Mouse (Mus musculus): ENCODE measurements around the gene Dgkd. TPM values are rescaled to one million over a fixed set of nuclear protein-coding genes. Genes with fewer than 3 reads are reported as not detected.

Dgkd gene
- polyA plus RNA-seq, 1 experiment from 2014 or later, result 9.1 TPM

DNA sequence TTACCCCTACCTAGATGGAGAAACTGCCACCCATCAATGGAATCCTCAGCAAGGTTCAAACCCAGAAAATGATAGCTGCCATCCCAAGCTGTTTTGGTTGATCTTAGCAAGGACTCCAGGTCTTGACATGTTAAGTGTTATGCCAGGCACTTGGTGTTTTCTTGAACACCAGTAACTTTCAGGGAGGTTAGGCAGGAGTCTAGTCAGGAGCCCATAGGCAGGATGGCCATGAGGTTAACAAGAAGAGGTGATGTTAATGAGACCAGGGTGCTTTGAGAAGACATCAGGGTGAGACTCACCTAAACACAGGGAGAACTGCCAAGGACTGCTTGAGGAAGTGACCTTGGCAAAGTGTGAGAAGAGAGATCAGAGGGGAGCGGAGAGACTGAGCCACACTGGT, 4.9 kb downstream of the Dgkd start:
- Histone ChIP-seq H3K27ac (ENCODE audit: low read depth) (peak overlapping the region; percentile 29; the same call in 1 of the 2 replicates), H3K27me3 (ENCODE audit: insufficient read depth, low read length) (no peaks in the 10 kb centered on the region), H3K9ac (replicated peaks) (no peak overlapping the region), H3K9me3 (ENCODE audit: low read length) (no peaks in the 10 kb centered on the region), H3K36me3 (replicated peaks; ENCODE audit: insufficient read depth, low read length) (no peaks in the 10 kb centered on the region), H3K4me3 (ENCODE audit: low read depth, low read length) (no peak overlapping the region), H3K4me1 (ENCODE audit: insufficient read depth) (peaks cover 49% of the 10 kb centered on the region), H3K4me2 (ENCODE audit: low read depth, low read length) (no peak overlapping the region)
- no peak for TF ChIP-seq CTCF (IDR thresholded peaks at IDR 0.05; ENCODE audit: low read depth)
- 95% methylated on average over 1 of the region's 1 CpGs for WGBS (ENCODE audit: insufficient replicate concordance)
- no peak for ATAC-seq
- no peak for DNase-seq

DNA sequence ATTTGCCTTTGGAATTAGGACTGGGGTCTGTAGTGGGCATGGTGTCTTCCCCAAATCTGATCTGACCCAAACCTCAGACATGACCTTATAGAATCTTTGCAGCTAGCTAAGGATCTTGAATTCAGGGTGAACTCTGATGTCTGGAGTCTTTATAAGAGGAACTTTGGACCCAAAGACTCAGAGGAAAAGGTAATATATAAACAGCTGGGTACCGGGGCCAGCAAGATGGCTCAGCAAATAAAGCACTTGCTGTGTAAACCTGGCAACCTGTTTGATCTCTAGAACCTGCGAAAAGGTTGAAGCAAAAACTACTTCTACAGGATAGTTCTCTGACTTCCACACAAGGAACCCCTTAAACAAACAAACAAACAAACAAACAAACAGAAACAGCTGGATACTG, 5.4 kb downstream of the Dgkd start:
- H3K4me2 ChIP-seq (ENCODE audit: low read depth, low read length), result no peak overlapping the region
- DNase-seq, result no peak

GRCm38 (mm10) chr1:87863602-87864001, 10.5 kb downstream of the Dgkd start:
- peaks cover 37% of the 10 kb centered on the region for H3K4me1 ChIP-seq (ENCODE audit: insufficient read depth)
- ATAC-seq, result no peak
- H3K4me3 ChIP-seq (ENCODE audit: low read depth, low read length), result no peak overlapping the region
- H3K4me2 ChIP-seq (ENCODE audit: low read depth, low read length), result no peak overlapping the region
- H3K27me3 ChIP-seq (ENCODE audit: insufficient read depth, low read length), result no peaks in the 10 kb centered on the region
- H3K9me3 ChIP-seq (ENCODE audit: low read length), result no peaks in the 10 kb centered on the region
- no peak for DNase-seq
- H3K9ac ChIP-seq (replicated peaks), result no peak overlapping the region
- no peaks in the 10 kb centered on the region for H3K36me3 ChIP-seq (replicated peaks; ENCODE audit: insufficient read depth, low read length)
- 75% methylated on average over 3 of the region's 3 CpGs for WGBS (ENCODE audit: insufficient replicate concordance)
- no peak overlapping the region for H3K27ac ChIP-seq (ENCODE audit: low read depth)
- TF ChIP-seq CTCF (IDR thresholded peaks at IDR 0.05; ENCODE audit: low read depth), result no peak
- no peak for TF ChIP-seq EP300 (IDR thresholded peaks at IDR 0.05; ENCODE audit: low read depth)

More for the DNA sequence above, 5.4 kb downstream of the Dgkd start:
- no peaks in the 10 kb centered on the region for H3K9me3 ChIP-seq (ENCODE audit: low read length)
- H3K9ac ChIP-seq (replicated peaks), result no peak overlapping the region
- 55% methylated on average over 2 of the region's 2 CpGs for WGBS (ENCODE audit: insufficient replicate concordance)
- no peaks in the 10 kb centered on the region for H3K27me3 ChIP-seq (ENCODE audit: insufficient read depth, low read length)
- H3K36me3 ChIP-seq (replicated peaks; ENCODE audit: insufficient read depth, low read length), result no peaks in the 10 kb centered on the region
- no peak overlapping the region for H3K4me3 ChIP-seq (ENCODE audit: low read depth, low read length)
- no peak overlapping the region for H3K27ac ChIP-seq (ENCODE audit: low read depth)
- no peak for TF ChIP-seq EP300 (IDR thresholded peaks at IDR 0.05; ENCODE audit: low read depth)
- no peak for TF ChIP-seq CTCF (IDR thresholded peaks at IDR 0.05; ENCODE audit: low read depth)
- H3K4me1 ChIP-seq (ENCODE audit: insufficient read depth), result peaks cover 49% of the 10 kb centered on the region
- no peak for ATAC-seq

- Histone ChIP-seq H3K9me3 (ENCODE audit: low read length) (no peaks in the 10 kb centered on the region), H3K4me3 (ENCODE audit: low read depth, low read length) (no peak overlapping the region), H3K27me3 (ENCODE audit: insufficient read depth, low read length) (no peaks in the 10 kb centered on the region), H3K36me3 (replicated peaks; ENCODE audit: insufficient read depth, low read length) (no peaks in the 10 kb centered on the region), H3K27ac (ENCODE audit: low read depth) (no peak overlapping the region), H3K4me2 (ENCODE audit: low read depth, low read length) (no peak overlapping the region), H3K4me1 (ENCODE audit: insufficient read depth) (peaks cover 33% of the 10 kb centered on the region), H3K9ac (replicated peaks) (no peak overlapping the region)
- DNase-seq (no peak), ATAC-seq (no peak)
- no peak for TF ChIP-seq CTCF (IDR thresholded peaks at IDR 0.05; ENCODE audit: low read depth)
- no peak for TF ChIP-seq EP300 (IDR thresholded peaks at IDR 0.05; ENCODE audit: low read depth)
Observed at GRCm38 (mm10) chr1:87864889-87865288, 11.8 kb downstream of the Dgkd start.

GRCm38 (mm10) chr1:87866672-87867071, 13.6 kb downstream of the Dgkd start:
- H3K36me3 ChIP-seq (replicated peaks; ENCODE audit: insufficient read depth, low read length), result no peaks in the 10 kb centered on the region
- H3K9ac ChIP-seq (replicated peaks), result no peak overlapping the region
- TF ChIP-seq CTCF (IDR thresholded peaks at IDR 0.05; ENCODE audit: low read depth), result no peak
- TF ChIP-seq EP300 (IDR thresholded peaks at IDR 0.05; ENCODE audit: low read depth), result no peak
- no peak for ATAC-seq
- no peak overlapping the region for H3K4me3 ChIP-seq (ENCODE audit: low read depth, low read length)
- no peak for DNase-seq
- H3K4me1 ChIP-seq (ENCODE audit: insufficient read depth), result peaks cover 29% of the 10 kb centered on the region
- no peaks in the 10 kb centered on the region for H3K27me3 ChIP-seq (ENCODE audit: insufficient read depth, low read length)
- no peaks in the 10 kb centered on the region for H3K9me3 ChIP-seq (ENCODE audit: low read length)
- no peak overlapping the region for H3K27ac ChIP-seq (ENCODE audit: low read depth)
- 79% methylated on average over 1 of the region's 1 CpGs for WGBS (ENCODE audit: insufficient replicate concordance)
- no peak overlapping the region for H3K4me2 ChIP-seq (ENCODE audit: low read depth, low read length)

DNA sequence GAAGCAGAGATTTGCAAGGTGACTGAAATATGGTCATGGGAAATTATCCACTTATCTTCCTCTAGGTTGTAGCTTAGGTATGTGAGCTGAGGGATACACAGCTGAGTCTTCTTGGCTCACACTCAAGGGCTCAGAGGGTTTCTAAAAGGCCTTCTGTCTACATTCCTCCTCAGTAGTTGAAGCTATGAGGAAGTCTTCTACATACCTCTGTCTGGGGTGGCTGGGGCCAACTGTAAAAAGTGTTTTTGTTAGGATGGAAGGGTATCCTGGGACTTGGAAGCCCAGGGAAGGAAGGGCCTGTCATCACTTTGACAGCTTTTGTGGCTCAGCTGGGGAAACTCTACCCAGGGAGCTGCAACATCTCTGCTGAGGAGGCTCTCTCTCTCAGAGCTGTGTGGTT, 18.5 kb downstream of the Dgkd start:
- ATAC-seq (no peak), DNase-seq (no peak)
- Histone ChIP-seq H3K27me3 (ENCODE audit: insufficient read depth, low read length) (no peaks in the 10 kb centered on the region), H3K4me2 (ENCODE audit: low read depth, low read length) (no peak overlapping the region), H3K9me3 (ENCODE audit: low read length) (no peaks in the 10 kb centered on the region), H3K4me1 (ENCODE audit: insufficient read depth) (peaks cover 14% of the 10 kb centered on the region), H3K4me3 (ENCODE audit: low read depth, low read length) (no peak overlapping the region), H3K36me3 (replicated peaks; ENCODE audit: insufficient read depth, low read length) (no peaks in the 10 kb centered on the region), H3K27ac (ENCODE audit: low read depth) (no peak overlapping the region), H3K9ac (replicated peaks) (no peak overlapping the region)
- TF ChIP-seq EP300 (IDR thresholded peaks at IDR 0.05; ENCODE audit: low read depth) (no peak), CTCF (IDR thresholded peaks at IDR 0.05; ENCODE audit: low read depth) (no peak)

GRCm38 (mm10) chr1:87873081-87873480, 20.0 kb downstream of the Dgkd start:
- Histone ChIP-seq H3K9me3 (ENCODE audit: low read length) (no peaks in the 10 kb centered on the region), H3K27me3 (ENCODE audit: insufficient read depth, low read length) (no peaks in the 10 kb centered on the region), H3K4me1 (ENCODE audit: insufficient read depth) (peaks cover 24% of the 10 kb centered on the region), H3K4me3 (ENCODE audit: low read depth, low read length) (no peak overlapping the region), H3K27ac (ENCODE audit: low read depth) (no peak overlapping the region), H3K36me3 (replicated peaks; ENCODE audit: insufficient read depth, low read length) (no peaks in the 10 kb centered on the region), H3K4me2 (ENCODE audit: low read depth, low read length) (no peak overlapping the region), H3K9ac (replicated peaks) (no peak overlapping the region)
- TF ChIP-seq EP300 (IDR thresholded peaks at IDR 0.05; ENCODE audit: low read depth), result no peak
- no peak for TF ChIP-seq CTCF (IDR thresholded peaks at IDR 0.05; ENCODE audit: low read depth)
- ATAC-seq, result no peak
- no peak for DNase-seq

All from liver, postnatal 0 days (tissue).